Comparison of ENCODE assay signal across 9 mouse cellular contexts in genomic region chr6:99378997-99379710, GRCm38 (mm10).
DNase-seq lines count a peak whose midpoint lies in the region; ATAC-seq and TF ChIP-seq lines count a peak whose summit lies in the region.
"Had no signal": no experiment of that assay in that cellular context is flagged by ENCODE, and none has a peak within 500 bp of the region (broad histone marks: within the 10 kb centered on the region; RNA-seq: fewer than 3 reads in every experiment).

No protein-coding gene starts in this region.

- H3K36me3 ChIP-seq in ES-Bruce4 (ENCODE audit: control insufficient read depth, insufficient read depth, low read length, poor library complexity, severe bottlenecking) = no peaks in the 10 kb centered on the region
- no peaks in the 10 kb centered on the region for H3K36me3 ChIP-seq in liver, embryonic 15.5 days (replicated peaks)
- H3K36me3 ChIP-seq in forebrain, embryonic 10.5 days (replicated peaks) = peaks cover 3% of the 10 kb centered on the region; the same call in 1 of the 2 replicates
- H3K36me3 ChIP-seq: midbrain, embryonic 12.5 days had no signal

- H3K27me3 ChIP-seq in ES-Bruce4 (ENCODE audit: control insufficient read depth, insufficient read depth, low read length, poor library complexity, severe bottlenecking) = no peaks in the 10 kb centered on the region
- no peaks in the 10 kb centered on the region for H3K27me3 ChIP-seq in liver, embryonic 15.5 days
- no peaks in the 10 kb centered on the region for H3K27me3 ChIP-seq in forebrain, embryonic 10.5 days (ENCODE audit: poor library complexity, severe bottlenecking)
- H3K27me3 ChIP-seq: midbrain, embryonic 12.5 days had no signal

- no peaks in the 10 kb centered on the region for H3K9me3 ChIP-seq in ES-Bruce4 (replicated peaks; ENCODE audit: control insufficient read depth, insufficient read depth, low read length, poor library complexity, severe bottlenecking)
- H3K9me3 ChIP-seq in liver, embryonic 15.5 days (replicated peaks) = no peaks in the 10 kb centered on the region
- H3K9me3 ChIP-seq in forebrain, embryonic 10.5 days = no peaks in the 10 kb centered on the region
- H3K9me3 ChIP-seq: midbrain, embryonic 12.5 days had no signal

- TF ChIP-seq EP300 in ES-Bruce4 (IDR thresholded peaks at IDR 0.05; ENCODE audit: insufficient read depth, low read depth, low read length) = peak; percentile 85; the same call in 1 of the 2 replicates

- no peak overlapping the region for H3K4me2 ChIP-seq in liver, embryonic 15.5 days
- H3K4me2 ChIP-seq: midbrain, embryonic 12.5 days had no signal

- peak overlapping the region; percentile 85 for H3K27ac ChIP-seq in ES-Bruce4 (ENCODE audit: insufficient read depth, low read length)
- H3K27ac ChIP-seq in liver, embryonic 15.5 days (replicated peaks) = no peak overlapping the region
- no peak overlapping the region for H3K27ac ChIP-seq in forebrain, embryonic 10.5 days
- H3K27ac ChIP-seq: midbrain, embryonic 12.5 days had no signal

- TF ChIP-seq CTCF in ES-Bruce4 (IDR thresholded peaks at IDR 0.05; ENCODE audit: low read depth, low read length) = no peak

- 69% methylated on average over 7 of the region's 7 CpGs for WGBS in liver, embryonic 15.5 days (ENCODE audit: insufficient replicate concordance)
- WGBS in forebrain, embryonic 10.5 days = 79% methylated on average over 7 of the region's 7 CpGs

- H3K9ac ChIP-seq in ES-Bruce4 (ENCODE audit: low read depth, poor library complexity, severe bottlenecking) = no peak overlapping the region
- no peak overlapping the region for H3K9ac ChIP-seq in liver, embryonic 15.5 days
- H3K9ac ChIP-seq: midbrain, embryonic 12.5 days had no signal

- TF ChIP-seq POLR2A in ES-Bruce4 (IDR thresholded peaks at IDR 0.05; ENCODE audit: insufficient read depth, low read length) = no peak

- peaks cover 12% of the 10 kb centered on the region for H3K4me1 ChIP-seq in ES-Bruce4 (ENCODE audit: control insufficient read depth, insufficient read depth, low read length)
- peaks cover 13% of the 10 kb centered on the region; the same call in 1 of the 2 replicates for H3K4me1 ChIP-seq in liver, embryonic 15.5 days (replicated peaks)
- peaks cover 65% of the 10 kb centered on the region for H3K4me1 ChIP-seq in forebrain, embryonic 10.5 days

- peak; percentile 52 for DNase-seq in adrenal gland, adult 2 months
- DNase-seq in heart, postnatal 10 days = peak; percentile 51 to 52
- no peak for DNase-seq in layer of hippocampus, adult 11-12 months (ENCODE audit: low spot score)
- no peak for DNase-seq in retina, embryonic 14.5 days (ENCODE audit: low spot score)
- no peak for DNase-seq in forebrain, embryonic 10.5 days (ENCODE audit: extremely low spot score, low spot score)
- DNase-seq in frontal cortex, adult 2 months (ENCODE audit: extremely low spot score in 1 of 2, low spot score in 1 of 2) = no peak

- no peak overlapping the region for H3K4me3 ChIP-seq in ES-Bruce4 (ENCODE audit: low read depth, low read length)
- H3K4me3 ChIP-seq in liver, embryonic 15.5 days (replicated peaks) = no peak overlapping the region
- H3K4me3 ChIP-seq in forebrain, embryonic 10.5 days = no peak overlapping the region
- H3K4me3 ChIP-seq: midbrain, embryonic 12.5 days had no signal

- peak; percentile 33; the same call in 1 of the 2 replicates for ATAC-seq in liver, embryonic 15.5 days (ENCODE audit: insufficient read depth)

- intact Hi-C loops in heart, postnatal 10 days (cut with DNase I) = no loop called here

Comparison
In these comparisons a context has a peak if more than half of its experiments do, and no peak if none do; other contexts are left out.
1. DNase-seq: peak in adrenal gland, adult 2 months (single experiment) and heart, postnatal 10 days (2 of 2); none in layer of hippocampus, adult 11-12 months (single experiment), retina, embryonic 14.5 days (single experiment), forebrain, embryonic 10.5 days (single experiment) and frontal cortex, adult 2 months (0 of 2).